Mouse (Mus musculus): ENCODE results near the gene Abcc9. TPM values are rescaled to one million over a fixed set of nuclear protein-coding genes. Genes with fewer than 3 reads are reported as not detected.
A peak's percentile ranks its signal among the peaks of the same experiment; 100 is the strongest.

The Abcc9 gene
- polyA plus RNA-seq, 1 experiment from 2014 or later = 4.9 TPM

GRCm38 (mm10) chr6:142654561-142654960 lies 47.6 kb downstream of the Abcc9 start:
- no peak for TF ChIP-seq CTCF (IDR thresholded peaks at IDR 0.05; ENCODE audit: low read depth)
- no peaks in the 10 kb centered on the region for H3K4me1 ChIP-seq (ENCODE audit: insufficient read depth)
- no peaks in the 10 kb centered on the region for H3K36me3 ChIP-seq (ENCODE audit: insufficient read depth)
- no peaks in the 10 kb centered on the region for H3K9me3 ChIP-seq (ENCODE audit: low read depth, low read length)
- ATAC-seq (ENCODE audit: insufficient read depth) = no peak
- no peak for DNase-seq
- H3K27me3 ChIP-seq (ENCODE audit: insufficient read depth, low read length) = no peaks in the 10 kb centered on the region
- 29% methylated on average over 5 of the region's 5 CpGs for WGBS
- no peak overlapping the region for H3K4me2 ChIP-seq
- no peak overlapping the region for H3K4me3 ChIP-seq (ENCODE audit: low read depth, low read length)
- no peak overlapping the region for H3K27ac ChIP-seq (ENCODE audit: low read depth)
- no peak overlapping the region for H3K9ac ChIP-seq

GRCm38 (mm10) chr6:142652175-142652574 lies 49.9 kb downstream of the Abcc9 start:
- Histone ChIP-seq H3K9ac (no peak overlapping the region), H3K9me3 (ENCODE audit: low read depth, low read length) (no peaks in the 10 kb centered on the region), H3K4me1 (ENCODE audit: insufficient read depth) (no peaks in the 10 kb centered on the region), H3K27me3 (ENCODE audit: insufficient read depth, low read length) (no peaks in the 10 kb centered on the region), H3K27ac (ENCODE audit: low read depth) (no peak overlapping the region), H3K36me3 (ENCODE audit: insufficient read depth) (no peaks in the 10 kb centered on the region), H3K4me3 (ENCODE audit: low read depth, low read length) (no peak overlapping the region), H3K4me2 (no peak overlapping the region)
- DNase-seq (no peak), ATAC-seq (ENCODE audit: insufficient read depth) (no peak)
- 78% methylated on average over 1 of the region's 1 CpGs for WGBS
- no peak for TF ChIP-seq CTCF (IDR thresholded peaks at IDR 0.05; ENCODE audit: low read depth)

- WGBS = 46% methylated on average over 3 of the region's 3 CpGs
- H3K27ac ChIP-seq (ENCODE audit: low read depth) = no peak overlapping the region
- ATAC-seq (ENCODE audit: insufficient read depth) (no peak), DNase-seq (no peak)
- no peaks in the 10 kb centered on the region for H3K4me1 ChIP-seq (ENCODE audit: insufficient read depth)
- H3K9me3 ChIP-seq (ENCODE audit: low read depth, low read length) = no peaks in the 10 kb centered on the region
- no peak overlapping the region for H3K9ac ChIP-seq
- no peak for TF ChIP-seq CTCF (IDR thresholded peaks at IDR 0.05; ENCODE audit: low read depth)
- H3K4me2 ChIP-seq = no peak overlapping the region
- H3K27me3 ChIP-seq (ENCODE audit: insufficient read depth, low read length) = no peaks in the 10 kb centered on the region
- H3K36me3 ChIP-seq (ENCODE audit: insufficient read depth) = no peaks in the 10 kb centered on the region
- H3K4me3 ChIP-seq (ENCODE audit: low read depth, low read length) = no peak overlapping the region
Observed at GRCm38 (mm10) chr6:142649331-142649730, 52.8 kb downstream of the Abcc9 start.

GRCm38 (mm10) chr6:142645474-142645873 lies 56.6 kb downstream of the Abcc9 start:
- no peaks in the 10 kb centered on the region for H3K9me3 ChIP-seq (ENCODE audit: low read depth, low read length)
- H3K36me3 ChIP-seq (ENCODE audit: insufficient read depth) = no peaks in the 10 kb centered on the region
- no peak for TF ChIP-seq CTCF (IDR thresholded peaks at IDR 0.05; ENCODE audit: low read depth)
- H3K9ac ChIP-seq = no peak overlapping the region
- no peak overlapping the region for H3K27ac ChIP-seq (ENCODE audit: low read depth)
- H3K27me3 ChIP-seq (ENCODE audit: insufficient read depth, low read length) = no peaks in the 10 kb centered on the region
- no peak overlapping the region for H3K4me2 ChIP-seq
- WGBS = 67% methylated on average over 7 of the region's 7 CpGs
- no peaks in the 10 kb centered on the region for H3K4me1 ChIP-seq (ENCODE audit: insufficient read depth)
- H3K4me3 ChIP-seq (ENCODE audit: low read depth, low read length) = no peak overlapping the region
- no peak for DNase-seq
- no peak for ATAC-seq (ENCODE audit: insufficient read depth)

- WGBS = 73% methylated on average over 10 of the region's 10 CpGs
- Histone ChIP-seq H3K4me2 (no peak overlapping the region), H3K4me1 (ENCODE audit: insufficient read depth) (no peaks in the 10 kb centered on the region), H3K27me3 (ENCODE audit: insufficient read depth, low read length) (no peaks in the 10 kb centered on the region), H3K9ac (no peak overlapping the region), H3K9me3 (ENCODE audit: low read depth, low read length) (no peaks in the 10 kb centered on the region), H3K36me3 (ENCODE audit: insufficient read depth) (no peaks in the 10 kb centered on the region), H3K27ac (ENCODE audit: low read depth) (no peak overlapping the region), H3K4me3 (ENCODE audit: low read depth, low read length) (no peak overlapping the region)
- no peak for TF ChIP-seq CTCF (IDR thresholded peaks at IDR 0.05; ENCODE audit: low read depth)
- DNase-seq (no peak), ATAC-seq (ENCODE audit: insufficient read depth) (no peak)
Observed at GRCm38 (mm10) chr6:142639301-142639700, 62.8 kb downstream of the Abcc9 start.

- 47% methylated on average over 4 of the region's 4 CpGs for WGBS
- peak; percentile 56; the same call in 1 of the 2 replicates for ATAC-seq (ENCODE audit: insufficient read depth)
Observed at GRCm38 (mm10) chr6:142635654-142636053, 66.5 kb downstream of the Abcc9 start.

GRCm38 (mm10) chr6:142635185-142635583 lies 66.9 kb downstream of the Abcc9 start:
- Histone ChIP-seq H3K27me3 (ENCODE audit: insufficient read depth, low read length) (no peaks in the 10 kb centered on the region), H3K27ac (ENCODE audit: low read depth) (no peak overlapping the region), H3K4me2 (no peak overlapping the region), H3K36me3 (ENCODE audit: insufficient read depth) (no peaks in the 10 kb centered on the region), H3K4me1 (ENCODE audit: insufficient read depth) (no peaks in the 10 kb centered on the region), H3K9ac (no peak overlapping the region), H3K9me3 (ENCODE audit: low read depth, low read length) (no peaks in the 10 kb centered on the region), H3K4me3 (ENCODE audit: low read depth, low read length) (no peak overlapping the region)
- no peak for ATAC-seq (ENCODE audit: insufficient read depth)
- no peak for DNase-seq
- no peak for TF ChIP-seq CTCF (IDR thresholded peaks at IDR 0.05; ENCODE audit: low read depth)

More at GRCm38 (mm10) chr6:142635654-142636053, 66.5 kb downstream of the Abcc9 start:
- no peak for DNase-seq
- H3K9me3 ChIP-seq (ENCODE audit: low read depth, low read length) = no peaks in the 10 kb centered on the region
- no peak overlapping the region for H3K4me2 ChIP-seq
- H3K27ac ChIP-seq (ENCODE audit: low read depth) = no peak overlapping the region
- H3K4me1 ChIP-seq (ENCODE audit: insufficient read depth) = no peaks in the 10 kb centered on the region
- no peak for TF ChIP-seq CTCF (IDR thresholded peaks at IDR 0.05; ENCODE audit: low read depth)
- H3K27me3 ChIP-seq (ENCODE audit: insufficient read depth, low read length) = no peaks in the 10 kb centered on the region
- H3K36me3 ChIP-seq (ENCODE audit: insufficient read depth) = no peaks in the 10 kb centered on the region
- no peak overlapping the region for H3K9ac ChIP-seq
- H3K4me3 ChIP-seq (ENCODE audit: low read depth, low read length) = no peak overlapping the region
